Mouse (Mus musculus) ES-E14 (cell line): ENCODE data around the gene Dnajc10.

Experiments
- CHD2 ChIP-seq: IDR thresholded peaks from 2 replicates; pipeline ENCODE4 v1.6.1; 2014; ENCODE audit warnings: mild to moderate bottlenecking, low read depth, low read length, inconsistent platforms
- HCFC1 ChIP-seq: IDR thresholded peaks from 2 replicates; pipeline ENCODE4 v1.6.1; 2012; ENCODE audit warnings: low read length, inconsistent platforms, borderline replicate concordance; ENCODE audit not compliant: insufficient read depth
- MAFK ChIP-seq: IDR thresholded peaks from 2 replicates; pipeline ENCODE4 v1.6.1; 2014; ENCODE audit warnings: mild to moderate bottlenecking, low read depth, low read length, inconsistent platforms; ENCODE audit not compliant: insufficient read depth
- ZC3H11A ChIP-seq: IDR thresholded peaks from 2 replicates; pipeline ENCODE4 v1.6.1; 2012; ENCODE audit warnings: low read depth, mild to moderate bottlenecking, inconsistent platforms, low read length, borderline replicate concordance
- ZNF384 ChIP-seq: IDR thresholded peaks from 2 replicates; pipeline ENCODE4 v1.6.1; 2012; ENCODE audit warnings: low read depth, low read length, inconsistent platforms

GRCm38 (mm10) chr2:80379848-80380247 lies 64.6 kb downstream of the Dnajc10 start:
- TF ChIP-seq CHD2: no peak
- TF ChIP-seq HCFC1: no peak
- no peak for TF ChIP-seq ZNF384
- TF ChIP-seq ZC3H11A: no peak
- TF ChIP-seq MAFK: no peak
